Mouse (Mus musculus) 3T3-L1 (cell line): ENCODE measurements at regions not wholly inside any gene's neighbourhood (a gene's known extent, or its start where the extent isn't known, plus 50 kb on each side); places are given as distances from the start of the nearest gene placed in this dataset.
A peak's percentile ranks its signal among the peaks of the same experiment; 100 is the strongest.
"Not testable (repeated sequence)": the region's sequence is repeated elsewhere in the genome, so short reads cannot be mapped to it uniquely, and the experiment has no call there.

Experiments
- DNase-seq: peaks from one replicate; pipeline ENCODE4 v3.0.0-alpha.2; 2015; ENCODE audit warnings: low read depth, low spot score

DNA sequence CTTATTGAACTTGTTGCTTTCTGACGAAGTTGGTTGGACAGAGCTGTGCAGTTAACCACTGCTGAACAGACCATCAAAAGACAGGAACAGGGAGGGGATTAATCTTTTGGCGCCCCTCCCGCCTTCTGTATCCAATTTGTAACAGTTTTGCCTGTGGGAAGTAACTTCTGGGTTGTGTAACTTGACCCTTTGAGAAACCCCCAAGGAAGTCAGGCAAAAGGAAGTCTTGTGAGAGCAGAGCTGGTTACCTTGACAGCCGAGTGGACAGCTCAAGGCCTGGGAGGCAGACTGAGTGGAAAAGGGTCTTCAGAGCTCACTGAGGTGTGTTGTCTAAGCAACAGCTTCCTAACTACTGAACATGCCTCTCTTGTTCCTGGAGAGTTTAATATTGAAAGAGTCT is 75.8 kb upstream of the Hao2 start:
- no peak for DNase-seq

DNA sequence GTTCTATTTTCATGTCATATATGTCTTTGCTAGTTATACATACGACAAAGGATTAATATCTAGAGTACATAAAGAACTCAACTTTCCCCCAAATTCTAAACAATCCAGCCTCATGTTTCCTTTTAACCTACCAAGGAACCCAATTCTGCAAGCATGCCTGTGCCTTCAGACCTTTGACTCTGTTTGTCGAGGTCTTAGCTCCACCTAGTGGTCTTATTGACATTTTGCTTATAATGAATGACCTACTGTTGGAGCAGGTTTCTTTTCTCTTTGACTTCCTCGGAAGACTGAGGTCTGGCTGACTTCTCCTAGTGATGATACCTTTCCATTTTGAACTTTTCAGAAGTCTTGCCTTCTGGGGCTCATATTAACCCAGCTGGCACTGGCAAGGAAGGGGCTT is 82.7 kb upstream of the Hao2 start:
- peak; percentile 71 for DNase-seq

DNA sequence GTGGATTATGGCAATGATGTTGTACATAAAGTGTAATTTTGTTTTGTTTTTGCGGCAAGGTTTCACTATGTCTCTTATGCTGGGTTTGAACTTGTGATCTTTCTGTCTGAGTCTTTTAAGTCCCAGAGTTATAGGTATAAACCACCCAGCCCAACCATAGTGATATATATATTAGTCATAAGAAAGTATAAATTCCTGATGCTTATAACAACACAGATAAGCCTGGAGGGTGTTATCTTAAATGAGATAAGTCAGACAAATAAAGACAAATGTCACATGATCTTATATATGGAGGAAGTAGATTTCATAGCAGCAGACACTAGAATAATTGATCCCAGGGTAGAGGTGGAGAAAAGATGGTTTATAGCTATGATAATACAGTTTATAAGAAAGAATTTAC is 89.7 kb upstream of the Hao2 start:
- DNase-seq = no peak

DNA sequence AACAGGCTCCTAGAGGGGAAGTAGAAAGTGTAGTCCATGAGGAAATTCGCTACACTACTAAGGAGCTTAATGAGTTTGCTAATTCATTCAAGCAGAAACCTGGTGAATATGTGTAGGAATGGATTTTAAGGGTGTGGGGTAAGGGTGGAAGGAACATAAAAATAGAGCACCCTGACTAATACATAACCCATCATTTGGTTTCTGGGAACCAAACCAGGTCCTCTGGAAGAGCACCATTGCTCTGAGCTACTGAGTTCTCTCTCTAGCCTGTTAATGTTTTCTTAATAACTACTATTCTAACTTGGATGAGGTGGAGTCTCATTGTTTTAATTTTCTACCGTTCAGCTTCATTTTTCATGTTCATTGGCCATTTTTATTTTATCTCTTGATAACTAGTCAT is 94.2 kb upstream of the Hao2 start:
- DNase-seq = not testable (repeated sequence)

DNA sequence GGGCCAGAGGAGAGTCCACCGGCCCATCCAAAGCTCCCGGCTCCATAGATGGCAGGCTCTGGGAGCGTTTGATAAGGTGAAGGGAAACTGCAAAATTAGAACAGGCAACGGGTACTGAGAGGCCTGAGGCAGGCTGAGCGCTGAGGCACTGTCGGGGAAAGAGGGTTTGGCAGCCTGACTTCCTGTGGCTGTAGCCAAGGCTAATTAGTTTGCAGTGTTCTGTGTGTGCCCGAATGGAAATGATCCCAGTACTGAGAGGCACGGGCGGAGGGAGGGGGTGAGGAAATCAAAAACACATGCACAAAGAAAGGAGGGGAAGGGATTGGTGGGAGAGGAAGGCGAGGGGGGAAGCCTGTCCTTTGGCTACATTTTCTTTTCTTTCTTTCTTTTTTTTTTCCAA is 97.8 kb upstream of the Hao2 start:
- peak; percentile 25 for DNase-seq

DNA sequence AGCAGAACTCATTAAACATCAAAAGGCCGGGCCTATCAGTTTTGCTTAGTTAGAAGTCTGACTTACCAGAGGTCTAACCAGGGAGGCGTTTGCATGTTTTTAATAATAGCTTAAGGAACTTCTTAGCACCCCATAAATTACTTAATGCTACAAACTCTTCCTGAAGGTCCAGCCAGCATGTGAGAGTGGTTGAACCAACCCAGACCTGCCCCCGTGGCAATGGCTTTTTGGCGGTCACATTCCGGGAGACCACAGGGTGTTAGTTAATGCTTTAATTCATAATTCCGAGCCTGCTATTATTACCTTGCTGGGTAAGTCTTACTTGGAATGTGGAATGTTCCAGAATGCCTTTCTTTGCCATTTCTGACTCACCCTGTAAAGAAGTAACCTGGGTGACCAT is 98.2 kb upstream of the Hao2 start:
- DNase-seq = no peak

DNA sequence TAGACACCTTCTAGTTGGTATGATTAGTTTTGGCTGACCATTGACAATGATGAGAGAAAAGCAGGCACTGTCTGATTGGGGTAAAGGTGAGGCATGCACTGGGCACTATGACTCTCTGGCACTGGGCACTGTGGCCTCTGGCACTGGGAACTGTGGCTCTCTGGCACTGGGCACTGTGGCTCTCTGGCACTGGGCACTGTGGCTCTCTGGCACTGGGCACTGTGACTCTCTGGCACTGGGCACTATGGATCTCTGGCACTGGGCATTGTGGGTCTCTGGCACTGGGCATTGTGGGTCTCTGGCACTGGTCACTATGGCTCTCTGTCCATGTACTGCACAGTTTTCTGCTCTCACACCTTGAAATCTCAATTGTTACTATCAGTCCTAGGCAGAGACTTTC is 101.0 kb upstream of the Hao2 start:
- DNase-seq = no peak

DNA sequence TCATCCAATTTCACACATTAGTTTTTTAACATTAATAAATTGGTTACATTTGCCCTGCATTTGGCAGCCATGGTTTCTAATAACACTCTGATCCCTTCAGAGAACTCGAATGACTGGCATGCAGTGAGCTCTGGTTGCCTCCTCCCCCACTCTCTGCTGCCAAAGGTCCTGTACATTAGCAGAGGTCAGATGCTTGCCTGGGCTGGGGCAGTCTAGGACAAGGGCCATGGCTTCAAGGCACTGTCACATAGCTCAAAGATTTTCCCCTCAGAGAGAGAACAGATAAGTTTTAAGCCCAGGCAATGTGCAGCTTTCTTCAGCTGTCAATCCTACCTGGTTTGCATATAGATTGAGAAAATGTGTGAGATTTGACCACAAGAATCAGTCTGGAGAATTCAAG is 110.2 kb upstream of the Wars2 start:
- no peak for DNase-seq

DNA sequence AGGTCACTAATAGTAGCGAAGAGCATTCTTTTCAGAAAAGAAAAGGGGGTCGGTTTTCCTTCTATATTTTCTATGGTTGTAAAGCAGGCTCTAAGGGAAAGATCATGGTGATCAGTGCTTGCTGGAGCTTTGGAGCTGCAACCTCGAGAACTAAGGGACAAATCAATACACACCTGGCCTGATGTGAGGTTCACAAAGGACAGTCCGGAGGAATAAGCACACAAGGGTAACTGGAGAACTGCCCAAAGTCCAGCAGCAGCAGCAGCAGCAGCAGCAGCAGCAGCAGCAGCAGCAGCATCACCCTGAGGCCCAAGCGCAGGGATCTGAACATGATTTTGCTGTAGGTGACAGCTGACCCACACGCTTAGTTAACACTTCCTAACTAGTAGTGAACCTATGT is 94.7 kb upstream of the Wars2 start:
- no peak for DNase-seq

DNA sequence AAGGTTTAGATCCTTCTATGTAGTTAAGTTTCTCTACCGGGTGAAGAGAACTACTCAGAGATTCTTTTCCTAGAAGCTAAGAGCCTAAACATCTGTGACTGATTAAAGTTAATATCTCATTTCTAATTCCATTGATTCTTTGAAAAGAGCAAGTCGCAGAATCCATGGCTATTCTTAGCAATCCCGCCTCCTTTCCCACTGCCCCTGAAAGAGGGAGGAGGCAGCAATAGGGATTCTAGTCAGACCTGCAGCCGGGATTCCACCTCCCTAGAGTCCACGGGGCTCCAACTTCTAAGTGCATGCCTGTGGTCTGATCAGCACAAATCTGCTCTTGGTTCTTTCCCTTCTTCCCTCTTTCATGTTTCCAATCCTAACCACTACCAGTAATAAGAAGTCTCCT is 93.7 kb upstream of the Wars2 start:
- no peak for DNase-seq

DNA sequence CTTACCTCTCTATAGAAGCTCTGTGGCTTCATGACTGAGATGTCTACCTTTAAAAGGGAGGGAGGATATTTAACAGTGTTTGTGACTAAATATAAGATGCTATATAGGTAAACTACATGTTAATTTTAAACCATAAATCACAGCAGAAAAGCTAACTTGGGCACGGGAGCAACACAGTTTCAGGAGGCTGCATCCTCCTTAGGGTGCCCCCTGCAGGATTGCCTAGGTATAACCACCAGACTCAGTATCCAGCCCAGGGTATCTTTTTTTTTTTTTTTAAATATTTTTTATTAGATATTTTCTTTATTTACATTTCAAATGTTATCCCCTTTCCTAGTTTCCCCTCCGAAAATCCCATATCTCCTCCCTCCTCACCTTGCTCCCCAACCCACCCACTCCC is 91.6 kb upstream of the Wars2 start:
- DNase-seq = no peak

DNA sequence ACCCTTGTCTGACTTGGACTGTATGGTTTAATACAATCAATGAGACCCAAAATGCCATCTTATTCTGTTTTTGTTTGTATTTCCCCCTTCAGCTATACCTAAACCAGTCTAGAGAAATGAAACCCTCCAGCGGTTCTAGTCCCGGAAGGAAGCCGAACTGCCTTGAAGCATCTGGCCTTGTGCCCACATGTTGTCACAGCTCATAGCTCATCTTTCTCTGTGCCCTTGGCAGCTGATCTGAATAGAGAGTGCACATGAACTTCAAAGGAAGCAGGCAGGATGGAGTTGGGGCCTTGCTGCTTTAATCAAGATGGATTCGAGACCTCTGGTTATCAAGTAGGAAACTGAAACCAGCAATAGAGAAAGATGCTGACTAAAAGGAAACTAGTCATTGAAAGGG is 88.7 kb upstream of the Wars2 start:
- DNase-seq = no peak

DNA sequence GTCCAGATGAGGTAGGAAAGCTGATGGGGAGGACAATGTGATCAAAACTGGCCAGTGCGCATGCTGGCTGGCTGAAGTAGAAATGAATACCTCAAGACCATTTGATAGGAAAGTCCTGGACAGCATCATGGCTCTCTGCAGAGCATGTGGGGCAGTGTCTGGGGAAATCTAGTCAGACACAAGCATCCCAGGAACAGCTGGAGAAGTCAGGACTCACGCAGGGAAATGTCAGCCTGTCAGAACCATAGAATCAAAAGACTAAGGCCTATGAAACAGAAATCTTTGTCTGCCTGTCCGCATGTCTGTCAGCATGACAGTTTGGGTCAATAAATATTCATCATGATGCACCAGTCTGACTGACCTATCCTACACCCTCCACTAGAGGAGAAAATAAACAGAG is 73.7 kb upstream of the Wars2 start:
- DNase-seq = no peak
